Mouse (Mus musculus) myocyte (in vitro differentiated cells): Measurements from ENCODE around the gene Nomo1.

Experiments used
- E2F4 ChIP-seq: IDR thresholded peaks from one replicate; pipeline ENCODE4 v1.6.1; 2011; ENCODE audit warnings: mild to moderate bottlenecking, control low read depth, moderate library complexity; ENCODE audit not compliant: insufficient read depth
- MAX ChIP-seq: IDR thresholded peaks from one replicate; pipeline ENCODE4 v1.6.1; 2011; ENCODE audit warnings: low read depth, mild to moderate bottlenecking, control low read depth
- MYOD1 ChIP-seq, 3 experiments: IDR thresholded peaks; one replicate each; pipeline ENCODE4 v1.6.1; 2011; ENCODE audit warnings: control low read depth in 2 of 3, low read depth in 2 of 3, mild to moderate bottlenecking in 2 of 3, moderate library complexity in 1 of 3; ENCODE audit not compliant: insufficient read length in 2 of 3, control insufficient read depth in 1 of 3
- POLR2A ChIP-seq: IDR thresholded peaks from one replicate; pipeline ENCODE4 v1.6.1; 2011; ENCODE audit warnings: low read depth, mild to moderate bottlenecking, control low read depth, moderate library complexity; ENCODE audit not compliant: insufficient read length
- POLR2AphosphoS2 ChIP-seq: IDR thresholded peaks from one replicate; pipeline ENCODE4 v1.6.1; 2011; ENCODE audit warnings: low read depth, control low read depth; ENCODE audit not compliant: insufficient read length
- SRF ChIP-seq: IDR thresholded peaks from one replicate; pipeline ENCODE4 v1.6.1; 2011; ENCODE audit warnings: low read depth; ENCODE audit not compliant: control insufficient read depth, insufficient read length
- TCF12 ChIP-seq: IDR thresholded peaks from one replicate; pipeline ENCODE4 v1.6.1; 2011; ENCODE audit warnings: mild to moderate bottlenecking, control low read depth; ENCODE audit not compliant: poor library complexity, insufficient read depth, severe bottlenecking
- TCF3 ChIP-seq: IDR thresholded peaks from one replicate; pipeline ENCODE4 v1.6.1; 2011; ENCODE audit warnings: low read depth, control low read depth; ENCODE audit not compliant: insufficient read length
- USF1 ChIP-seq: IDR thresholded peaks from one replicate; pipeline ENCODE4 v1.6.1; 2011; ENCODE audit warnings: low read depth, mild to moderate bottlenecking, control low read depth, moderate library complexity

- TF ChIP-seq POLR2AphosphoS2: no peak
- no peak for TF ChIP-seq POLR2A
- no peak for TF ChIP-seq MAX
- TF ChIP-seq USF1: no peak
- no peak for TF ChIP-seq SRF
- no peak for TF ChIP-seq TCF12
- no peak for TF ChIP-seq E2F4
- TF ChIP-seq MYOD1 (IDR thresholded peaks at IDR 0.05; ENCODE audit: control insufficient read depth in 1 of 3, insufficient read length in 2 of 3, low read depth in 2 of 3): no peak
- TF ChIP-seq TCF3: no peak
Observed at GRCm38 (mm10) chr7:45988344-45988743, 45.2 kb upstream of the Nomo1 start.
